Mouse (Mus musculus): Measurements from ENCODE around the gene Tgfbr3.

Tgfbr3 gene

DNA sequence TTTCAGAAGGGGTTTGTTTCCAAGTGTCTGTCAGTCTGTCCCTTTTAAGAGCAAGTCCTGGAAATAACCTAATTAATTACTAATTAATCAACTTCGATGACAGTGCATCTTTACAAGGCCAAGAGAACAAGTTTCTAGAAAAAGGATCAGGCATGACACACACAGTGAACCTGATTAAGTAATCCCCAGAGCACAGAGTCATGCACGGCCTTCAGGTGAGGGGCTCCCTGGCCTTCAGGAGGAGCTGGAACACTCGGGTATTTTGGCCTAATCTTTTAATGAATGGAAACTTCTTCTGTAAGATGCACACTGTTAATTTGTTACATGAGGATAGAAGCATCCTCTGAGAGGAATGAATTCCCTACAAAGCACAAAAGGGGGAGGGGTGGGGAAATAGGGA is 215.9 kb downstream of the Tgfbr3 start:
- no peak for DNase-seq

DNA sequence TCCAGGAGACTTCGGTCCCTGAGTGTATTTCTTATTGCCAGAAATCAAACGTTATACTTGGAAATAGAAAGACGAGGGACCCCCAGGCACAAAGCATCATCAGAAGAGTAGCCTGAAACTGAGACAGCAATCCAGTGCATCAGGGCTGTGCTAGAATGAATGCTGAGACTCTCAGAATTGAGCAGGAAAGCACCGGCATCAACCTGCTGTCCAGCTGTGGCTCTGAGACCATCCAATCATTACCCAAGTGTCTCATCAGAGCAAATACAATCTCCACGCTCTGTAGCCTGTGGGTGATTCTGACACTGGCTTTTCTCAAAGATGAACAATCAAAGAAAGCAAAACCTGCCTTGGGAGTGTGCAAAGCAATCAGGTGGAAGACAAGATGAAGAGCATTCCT is 221.3 kb downstream of the Tgfbr3 start:
- DNase-seq: no peak

DNA sequence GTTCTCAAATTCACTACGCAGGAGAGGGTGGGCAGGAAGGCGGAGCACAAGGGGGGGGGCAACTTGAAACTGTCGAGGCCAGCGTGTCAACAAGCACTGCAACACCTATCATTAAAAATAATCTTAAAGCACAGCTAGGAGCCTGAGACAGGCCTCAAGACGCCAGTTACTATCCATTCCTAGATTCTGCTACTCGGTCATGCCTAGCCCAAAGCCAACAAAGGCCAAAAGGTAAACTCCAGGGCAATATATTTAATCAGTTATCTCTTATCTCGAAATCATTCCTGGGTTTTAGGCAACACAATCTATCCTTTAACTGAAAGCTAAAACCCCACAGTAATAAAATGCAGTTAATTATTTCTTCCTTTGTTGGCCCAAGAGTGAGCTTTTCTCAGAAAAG is 221.9 kb downstream of the Tgfbr3 start:
- DNase-seq: no peak

DNA sequence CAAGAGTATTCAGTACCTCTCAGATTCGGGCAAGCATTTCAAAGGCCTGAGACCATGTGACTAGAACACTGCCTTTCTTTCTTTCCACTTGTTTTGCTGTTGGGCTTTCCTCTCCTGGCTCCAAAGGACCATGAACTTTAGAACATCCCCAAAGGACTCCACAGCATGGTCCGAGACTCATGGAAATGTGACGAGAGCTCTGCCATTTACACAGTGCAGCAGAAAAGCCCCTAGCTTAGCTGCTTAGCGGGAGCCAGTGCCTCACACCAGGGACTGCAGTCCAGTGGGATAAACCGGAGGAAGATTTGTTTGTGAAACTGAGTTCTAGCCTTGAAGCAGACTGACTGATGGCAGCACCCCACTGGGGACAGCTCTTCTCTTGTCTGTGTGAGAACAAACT is 224.5 kb downstream of the Tgfbr3 start:
- DNase-seq: peak; percentile 93

DNA sequence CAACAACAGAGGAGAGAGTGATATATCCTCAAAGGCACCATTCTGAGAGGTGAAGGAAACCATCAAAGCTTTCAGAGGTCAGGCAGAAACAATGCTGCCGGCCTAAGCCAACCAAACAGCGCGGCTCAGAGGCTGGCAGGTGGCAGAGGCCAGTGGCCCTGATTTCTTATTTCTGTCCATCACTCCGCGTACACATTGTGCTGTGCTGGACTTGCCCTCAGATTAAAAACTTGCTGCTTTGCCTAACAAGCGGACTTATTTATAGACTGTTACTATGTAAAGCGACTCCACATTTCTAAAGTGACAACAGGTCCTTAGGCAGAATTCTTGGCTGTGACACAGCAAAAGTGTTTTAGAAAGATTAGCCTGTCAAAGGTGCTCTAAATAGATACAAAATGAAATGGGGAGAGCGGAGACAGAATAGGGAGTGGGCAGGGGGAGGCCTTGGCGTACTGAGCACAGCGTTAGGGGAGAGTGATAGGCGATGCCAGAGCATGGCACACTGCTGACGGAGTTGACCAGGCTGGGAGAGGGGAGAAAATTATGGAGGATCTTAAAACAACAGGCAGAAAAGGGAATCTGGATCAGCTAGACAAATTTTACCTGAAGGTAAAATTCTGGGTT is 227.1 kb downstream of the Tgfbr3 start:
- peak; percentile 97 for DNase-seq

DNA sequence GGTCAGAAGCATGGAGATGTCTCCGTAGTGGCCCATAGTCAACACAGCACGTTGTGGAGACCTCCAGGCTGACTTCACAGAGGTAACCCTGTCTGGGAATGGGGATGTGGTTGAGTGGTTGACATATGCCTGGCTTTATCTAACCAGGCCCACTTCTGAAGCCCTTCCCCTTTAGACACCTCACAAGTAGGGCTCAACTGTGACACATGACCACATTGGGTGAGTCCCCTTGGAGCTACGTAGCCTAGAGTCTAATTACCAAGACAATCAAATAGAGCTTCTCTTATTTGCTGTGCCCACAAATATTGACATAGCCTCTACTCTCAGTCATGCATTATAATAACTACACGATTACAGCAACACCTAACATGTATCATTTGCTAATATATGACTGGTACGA is 229.9 kb downstream of the Tgfbr3 start:
- DNase-seq: no peak

DNA sequence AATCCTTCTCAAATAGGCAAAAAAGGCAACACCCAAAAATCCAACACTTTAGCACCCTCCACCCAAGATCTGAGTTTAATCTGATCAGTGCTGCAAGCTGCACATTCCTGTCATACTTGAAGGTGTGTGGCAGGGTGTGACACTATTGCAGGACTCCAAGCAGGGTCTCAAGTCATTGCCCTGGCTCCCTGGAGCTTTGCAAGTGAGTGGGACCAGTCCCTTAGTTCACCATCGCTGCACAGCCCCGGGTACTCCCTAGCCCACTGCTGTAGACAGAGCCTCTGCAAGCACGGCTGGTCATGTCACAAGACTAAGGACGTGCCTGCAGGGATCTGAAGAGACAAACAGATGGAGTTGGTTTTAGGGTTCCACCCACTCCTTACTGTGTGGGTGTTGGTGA is 230.8 kb downstream of the Tgfbr3 start:
- DNase-seq: no peak
